Mouse (Mus musculus): Measurements from ENCODE around the gene Banf2.

Gene Banf2

DNA sequence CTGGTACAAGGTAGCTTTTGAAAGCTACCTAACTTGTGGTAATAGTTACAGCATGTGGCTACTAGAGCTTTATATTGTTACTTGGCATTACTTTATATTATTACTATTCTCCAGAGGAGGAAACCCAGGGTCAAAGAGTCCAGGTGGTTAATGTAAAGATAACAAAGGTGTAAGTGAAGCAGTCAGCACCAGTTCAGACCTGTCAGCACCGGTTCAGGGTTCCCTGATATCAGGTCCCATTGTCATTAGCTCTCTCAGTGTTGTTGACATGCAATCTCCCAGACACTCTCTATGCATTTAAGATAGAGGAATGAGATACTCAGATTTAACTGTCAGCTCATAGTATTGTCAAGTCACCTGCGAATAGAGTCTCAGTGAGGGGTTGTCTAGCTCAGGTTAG is 75.0 kb downstream of the Banf2 start:
- DNase-seq, result no peak

DNA sequence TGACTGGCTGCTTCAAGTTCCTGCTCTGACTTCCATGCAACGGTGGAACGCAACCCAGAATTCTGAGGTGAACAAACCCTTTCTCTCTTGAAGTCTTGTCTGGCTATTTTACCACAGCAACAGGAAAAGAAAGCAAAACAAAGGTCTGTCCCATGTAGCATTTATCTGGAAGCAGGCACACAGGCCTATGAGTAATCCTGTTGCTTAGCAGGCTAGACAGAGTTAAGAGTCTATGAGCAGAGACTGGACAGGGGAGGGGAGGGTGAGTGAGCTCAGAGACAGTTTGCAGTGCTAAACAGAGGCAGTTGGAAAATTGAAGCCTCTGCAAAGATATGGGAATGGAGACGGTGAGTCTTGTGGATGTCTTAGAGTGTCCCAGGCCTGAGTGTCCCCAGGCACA is 75.5 kb downstream of the Banf2 start:
- no peak for DNase-seq

DNA sequence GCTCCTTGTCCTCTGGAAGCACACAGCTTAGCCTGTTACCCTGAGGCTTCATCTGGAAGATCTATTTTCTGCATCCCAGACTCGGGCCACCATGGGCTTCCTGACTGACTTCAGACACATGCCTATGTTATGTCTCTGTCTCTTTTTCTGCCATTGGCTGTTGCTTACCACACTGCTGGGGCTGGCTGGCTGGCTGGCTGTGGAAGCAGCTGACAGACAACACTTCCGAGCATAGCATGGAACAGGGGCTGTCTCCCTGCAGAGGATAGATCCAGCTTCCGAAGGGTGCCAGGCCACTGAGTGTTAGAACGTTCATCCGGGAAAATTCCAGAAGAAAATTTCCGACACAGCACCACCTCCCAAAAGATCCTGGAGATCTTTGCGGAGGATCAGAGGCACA is 79.1 kb downstream of the Banf2 start:
- no peak for DNase-seq

DNA sequence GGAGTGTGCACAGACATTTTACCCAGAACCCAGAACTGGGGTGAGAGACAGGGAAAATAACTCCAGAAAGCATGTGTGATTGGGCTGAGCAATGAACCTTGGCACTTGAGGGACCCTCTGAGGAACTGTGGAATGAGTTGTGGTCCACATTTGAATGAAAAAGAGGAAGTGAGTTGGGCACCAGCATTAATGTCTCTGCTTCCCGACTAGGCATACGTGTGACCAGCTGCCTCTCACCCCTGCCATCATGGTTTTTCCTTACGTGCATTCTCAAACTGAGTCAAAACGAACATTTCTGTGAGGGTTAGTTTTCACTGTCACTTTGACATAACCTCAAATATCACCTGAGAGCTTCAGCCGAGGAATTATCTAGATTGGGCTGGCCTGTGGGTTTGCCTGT is 79.8 kb downstream of the Banf2 start:
- DNase-seq, result no peak

DNA sequence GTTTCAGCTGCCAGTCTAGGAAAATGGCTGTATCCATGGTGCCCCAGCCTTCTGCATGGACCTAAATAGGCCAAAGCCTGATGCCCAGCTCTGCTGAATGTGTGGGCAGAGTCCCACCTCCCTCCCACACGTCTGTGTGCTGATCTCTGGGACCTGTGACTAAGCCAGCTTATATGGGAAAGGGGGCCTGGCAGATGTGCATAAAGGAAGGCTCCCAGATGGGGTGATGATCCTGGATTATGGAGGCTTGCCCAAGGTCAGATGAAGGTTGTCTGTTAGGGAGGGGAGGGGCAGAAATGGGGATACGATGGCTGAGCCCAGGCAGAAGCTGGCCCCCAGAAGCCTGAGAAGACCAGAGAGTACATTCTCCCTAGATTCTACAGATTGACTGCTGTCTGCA is 85.2 kb downstream of the Banf2 start:
- no peak for DNase-seq

DNA sequence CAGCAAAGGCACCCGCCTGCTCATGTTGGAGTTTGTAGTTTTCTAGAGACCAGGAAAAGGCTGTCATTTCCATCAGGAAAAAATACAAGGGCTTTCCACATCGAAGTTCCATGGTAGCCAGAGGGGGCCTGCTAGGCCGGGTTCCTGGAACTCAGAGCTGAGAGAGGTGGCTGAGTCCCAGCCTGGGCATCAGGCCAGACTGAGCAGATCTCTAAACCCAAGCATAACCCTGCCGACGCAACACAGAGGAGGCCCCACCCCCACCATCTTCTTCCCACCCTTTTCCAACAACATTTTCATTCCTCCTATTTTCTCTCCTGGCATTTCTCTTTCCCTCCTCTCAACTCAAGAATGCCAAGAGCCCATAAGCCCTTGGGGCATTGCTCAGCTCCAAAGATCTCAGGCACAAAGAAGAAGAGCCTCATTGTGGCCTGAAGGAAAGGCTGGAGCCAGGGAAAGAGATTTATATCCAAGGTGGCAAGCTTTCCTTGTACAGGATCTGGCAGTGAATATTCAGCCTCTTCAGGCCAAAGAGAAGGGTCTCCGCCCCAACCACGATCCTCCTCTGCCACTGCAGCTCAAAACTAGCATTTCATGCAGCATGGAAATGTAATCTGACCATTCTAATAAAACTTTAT is 87.4 kb downstream of the Banf2 start:
- DNase-seq, result peak; percentile 23

DNA sequence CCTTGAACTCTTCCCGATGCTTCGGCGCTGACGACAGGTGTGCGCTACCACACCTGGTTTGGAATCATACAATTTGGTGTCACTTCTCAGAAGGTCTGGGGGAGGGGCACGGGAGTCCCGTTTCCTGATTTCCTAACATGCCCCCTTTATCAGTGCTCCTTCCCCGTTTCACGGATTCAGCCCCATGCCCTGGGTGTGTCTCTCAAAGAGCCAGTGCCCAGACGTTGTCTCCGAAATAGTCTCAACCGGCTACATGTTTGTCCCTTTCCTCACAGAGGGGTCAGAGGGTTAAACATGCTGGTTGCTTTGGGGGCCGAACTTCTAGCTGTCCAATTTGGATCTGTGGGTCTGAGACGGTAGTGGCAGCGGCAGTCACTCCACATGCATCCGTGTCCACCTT is 89.2 kb downstream of the Banf2 start:
- DNase-seq, result no peak
